Mouse (Mus musculus): ENCODE measurements around the gene Gm13285.
"Not testable (repeated sequence)": the region's sequence is repeated elsewhere in the genome, so short reads cannot be mapped to it uniquely, and the experiment has no call there.

Gm13285 gene

GRCm38 (mm10) chr4:88799365-88799764, at the start of gene Gm13285:
Gene Gm13285, plus strand, starts transcription at chr4:88799665.
- not testable (repeated sequence) for DNase-seq

- DNase-seq: no peak
Measured at GRCm38 (mm10) chr4:88749926-88750325, 49.5 kb upstream of the Gm13285 start.

- DNase-seq: peak; percentile 47 to 73
Measured at GRCm38 (mm10) chr4:88754818-88755340, 44.6 kb upstream of the Gm13285 start, which contains the start of gene Gm13271. Gene Gm13271, plus strand, starts transcription at chr4:88754868.

GRCm38 (mm10) chr4:88756581-88757513, 42.6 kb upstream of the Gm13285 start:
- not testable (repeated sequence) for DNase-seq

- DNase-seq: peak; percentile 89
Measured at GRCm38 (mm10) chr4:88757628-88758031, 41.8 kb upstream of the Gm13285 start.

GRCm38 (mm10) chr4:88758751-88759150, 40.7 kb upstream of the Gm13285 start:
- not testable (repeated sequence) for DNase-seq

- peak; percentile 35 to 38 for DNase-seq
Measured at GRCm38 (mm10) chr4:88759610-88760268, 39.7 kb upstream of the Gm13285 start, which contains the start of gene Gm13283. Gene Gm13283, plus strand, starts transcription at chr4:88760119.

- peak; percentile 84 to 87 for DNase-seq
Measured at GRCm38 (mm10) chr4:88760431-88760830, 39.0 kb upstream of the Gm13285 start.

GRCm38 (mm10) chr4:88761776-88762175, 37.7 kb upstream of the Gm13285 start:
- peak; percentile 54 to 72 for DNase-seq

- DNase-seq: not testable (repeated sequence)
Measured at GRCm38 (mm10) chr4:88762341-88762740, 37.1 kb upstream of the Gm13285 start.

GRCm38 (mm10) chr4:88763384-88764018, 36.0 kb upstream of the Gm13285 start:
- peak; percentile 72 to 77 for DNase-seq

GRCm38 (mm10) chr4:88773534-88773933, 25.9 kb upstream of the Gm13285 start, which contains the start of gene Gm13290:
Gene Gm13290, plus strand, starts transcription at chr4:88773834.
- not testable (repeated sequence) for DNase-seq

- DNase-seq: not testable (repeated sequence)
Measured at GRCm38 (mm10) chr4:88776622-88777021, 22.8 kb upstream of the Gm13285 start, which contains the start of gene Gm13289. Gene Gm13289, plus strand, starts transcription at chr4:88776922.

- not testable (repeated sequence) for DNase-seq
Measured at GRCm38 (mm10) chr4:88779550-88779949, 19.9 kb upstream of the Gm13285 start, which contains the start of gene Gm13272. Gene Gm13272, plus strand, starts transcription at chr4:88779850.

GRCm38 (mm10) chr4:88780320-88780719, 19.1 kb upstream of the Gm13285 start:
- not testable (repeated sequence) for DNase-seq

GRCm38 (mm10) chr4:88781831-88782230, 17.6 kb upstream of the Gm13285 start, which contains the start of gene Ifnz:
Gene Ifnz, plus strand, starts transcription at chr4:88782131.
- not testable (repeated sequence) for DNase-seq

GRCm38 (mm10) chr4:88782335-88782734, 17.1 kb upstream of the Gm13285 start:
- DNase-seq: peak; percentile 23 to 24

- DNase-seq: not testable (repeated sequence)
Measured at GRCm38 (mm10) chr4:88785409-88785808, 14.1 kb upstream of the Gm13285 start, which contains the start of gene Gm13276. Gene Gm13276, plus strand, starts transcription at chr4:88785709.

GRCm38 (mm10) chr4:88788402-88788801, 11.1 kb upstream of the Gm13285 start, which contains the start of gene Gm13277:
Gene Gm13277, plus strand, starts transcription at chr4:88788632.
- peak; percentile 78 to 79 for DNase-seq

- not testable (repeated sequence) for DNase-seq
Measured at GRCm38 (mm10) chr4:88791250-88791649, 8.2 kb upstream of the Gm13285 start, which contains the start of gene Gm13278. Gene Gm13278, plus strand, starts transcription at chr4:88791550.

- DNase-seq: peak; percentile 60 to 71
Measured at GRCm38 (mm10) chr4:88793936-88794675, 5.4 kb upstream of the Gm13285 start, which contains the start of gene Gm13275. Gene Gm13275, plus strand, starts transcription at chr4:88794487.

Measured in lung, adult 18-20 months (tissue).